Mouse (Mus musculus) myocyte (in vitro differentiated cells): ENCODE measurements around the gene Tmco4. TPM values are rescaled to one million over a fixed set of nuclear protein-coding genes. Genes with fewer than 3 reads are reported as not detected.

Experiments
- H3K27me3 ChIP-seq: one replicate; pipeline ENCODE4 v1.6.1; 2011; ENCODE audit not compliant: control insufficient read depth, insufficient read depth, insufficient read length
- H3K36me3 ChIP-seq: one replicate; pipeline ENCODE4 v1.6.1; 2011; ENCODE audit not compliant: control insufficient read depth, insufficient read depth
- H3K4me2 ChIP-seq: one replicate; pipeline ENCODE4 v1.6.1; 2011; ENCODE audit warnings: low read depth, control low read depth
- H3K4me3 ChIP-seq: one replicate; pipeline ENCODE4 v1.5.1; 2011; ENCODE audit warnings: mild to moderate bottlenecking, control low read depth, moderate library complexity
- H3K79me2 ChIP-seq: one replicate; pipeline ENCODE4 v1.6.1; 2011; ENCODE audit not compliant: control insufficient read depth, insufficient read depth
- H3ac ChIP-seq: one replicate; pipeline ENCODE4 v1.6.1; 2011; ENCODE audit not compliant: control insufficient read depth, insufficient read length
- CEBPB ChIP-seq: IDR thresholded peaks from 2 replicates; pipeline ENCODE4 v1.6.1; 2011; ENCODE audit warnings: mild to moderate bottlenecking, moderate library complexity; ENCODE audit not compliant: poor library complexity, insufficient read depth, severe bottlenecking
- E2F4 ChIP-seq: IDR thresholded peaks from one replicate; pipeline ENCODE4 v1.6.1; 2011; ENCODE audit warnings: mild to moderate bottlenecking, control low read depth, moderate library complexity; ENCODE audit not compliant: insufficient read depth
- MAX ChIP-seq: IDR thresholded peaks from one replicate; pipeline ENCODE4 v1.6.1; 2011; ENCODE audit warnings: low read depth, mild to moderate bottlenecking, control low read depth
- MYOD1 ChIP-seq, 3 experiments: IDR thresholded peaks; one replicate each; pipeline ENCODE4 v1.6.1; 2011; ENCODE audit warnings: control low read depth in 2 of 3, low read depth in 2 of 3, mild to moderate bottlenecking in 2 of 3, moderate library complexity in 1 of 3; ENCODE audit not compliant: insufficient read length in 2 of 3, control insufficient read depth in 1 of 3
- MYOG ChIP-seq, 3 experiments: IDR thresholded peaks; one replicate each; pipeline ENCODE4 v1.6.1; 2011; ENCODE audit warnings: control low read depth in 2 of 3, low read depth in 2 of 3, mild to moderate bottlenecking in 2 of 3; ENCODE audit not compliant: insufficient read length in 2 of 3, control insufficient read depth in 1 of 3, insufficient read depth in 1 of 3
- POLR2A ChIP-seq: IDR thresholded peaks from one replicate; pipeline ENCODE4 v1.6.1; 2011; ENCODE audit warnings: low read depth, mild to moderate bottlenecking, control low read depth, moderate library complexity; ENCODE audit not compliant: insufficient read length
- POLR2AphosphoS2 ChIP-seq: IDR thresholded peaks from one replicate; pipeline ENCODE4 v1.6.1; 2011; ENCODE audit warnings: low read depth, control low read depth; ENCODE audit not compliant: insufficient read length
- REST ChIP-seq: IDR thresholded peaks from one replicate; pipeline ENCODE4 v1.6.1; 2011; ENCODE audit warnings: mild to moderate bottlenecking, control low read depth, moderate library complexity; ENCODE audit not compliant: insufficient read depth, insufficient read length
- SRF ChIP-seq: IDR thresholded peaks from one replicate; pipeline ENCODE4 v1.6.1; 2011; ENCODE audit warnings: low read depth; ENCODE audit not compliant: control insufficient read depth, insufficient read length
- TCF12 ChIP-seq: IDR thresholded peaks from one replicate; pipeline ENCODE4 v1.6.1; 2011; ENCODE audit warnings: mild to moderate bottlenecking, control low read depth; ENCODE audit not compliant: poor library complexity, insufficient read depth, severe bottlenecking
- TCF3 ChIP-seq: IDR thresholded peaks from one replicate; pipeline ENCODE4 v1.6.1; 2011; ENCODE audit warnings: low read depth, control low read depth; ENCODE audit not compliant: insufficient read length
- USF1 ChIP-seq: IDR thresholded peaks from one replicate; pipeline ENCODE4 v1.6.1; 2011; ENCODE audit warnings: low read depth, mild to moderate bottlenecking, control low read depth, moderate library complexity
- polyA plus RNA-seq: library from polyadenylated mRNA; unstranded; fragments of >200 nt; fragmentation: generic; extraction: Trizol; gene quantifications from one replicate; pipeline ENCODE4 v1.2.1, GENCODE M21; 2012; ENCODE audit warnings: missing spikeins

Tmco4 gene
- polyA plus RNA-seq = 3.8 TPM

GRCm38 (mm10) chr4:138972827-138973718 is at the start of gene Tmco4:
Gene Tmco4 (plus strand): TSS chr4:138972888.
- H3K4me2 ChIP-seq = peak within 1 kb of the TSS; percentile 97
- peak within 1 kb of the TSS; percentile 43 for H3K4me3 ChIP-seq
- H3K36me3 ChIP-seq = no peaks in the 10 kb centered on the region
- H3ac ChIP-seq = peak within 1 kb of the TSS; percentile 61
- no peaks in the 10 kb centered on the region for H3K27me3 ChIP-seq
- TF ChIP-seq POLR2AphosphoS2 = peak; percentile 73
- no peak for TF ChIP-seq USF1
- no peak for TF ChIP-seq TCF3
- no peak for TF ChIP-seq MYOG (IDR thresholded peaks at IDR 0.05; ENCODE audit: control insufficient read depth in 1 of 3, insufficient read depth in 1 of 3, insufficient read length in 2 of 3, low read depth in 2 of 3)
- TF ChIP-seq POLR2A = peak; percentile 84
- TF ChIP-seq TCF12 = no peak
- TF ChIP-seq E2F4 = no peak
- no peaks in the 10 kb centered on the region for H3K79me2 ChIP-seq

DNA sequence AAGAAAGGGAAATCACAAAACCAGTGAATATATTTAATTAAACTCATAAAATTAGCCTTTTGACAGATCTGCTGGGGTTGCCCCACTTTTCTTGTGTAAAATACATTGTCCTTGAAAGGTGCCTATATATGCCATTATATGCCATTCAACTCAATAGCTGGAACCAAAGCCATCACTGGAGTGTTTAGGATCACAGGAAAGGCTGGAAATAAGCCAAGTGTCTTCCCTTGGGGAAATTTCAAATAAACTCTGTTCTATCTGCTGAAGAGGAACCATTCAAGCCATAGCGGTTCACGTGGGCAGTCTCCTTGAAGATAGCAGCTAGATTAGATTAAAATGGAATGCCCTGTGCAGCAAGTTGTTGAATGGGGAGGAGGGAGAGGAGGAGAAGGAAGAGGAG is 47.1 kb upstream of the Tmco4 start:
- H3K27me3 ChIP-seq = peaks cover 17% of the 10 kb centered on the region
- TF ChIP-seq TCF3 (no peak), MAX (no peak), MYOG (IDR thresholded peaks at IDR 0.05; ENCODE audit: control insufficient read depth in 1 of 3, insufficient read depth in 1 of 3, insufficient read length in 2 of 3, low read depth in 2 of 3) (no peak), TCF12 (no peak)

DNA sequence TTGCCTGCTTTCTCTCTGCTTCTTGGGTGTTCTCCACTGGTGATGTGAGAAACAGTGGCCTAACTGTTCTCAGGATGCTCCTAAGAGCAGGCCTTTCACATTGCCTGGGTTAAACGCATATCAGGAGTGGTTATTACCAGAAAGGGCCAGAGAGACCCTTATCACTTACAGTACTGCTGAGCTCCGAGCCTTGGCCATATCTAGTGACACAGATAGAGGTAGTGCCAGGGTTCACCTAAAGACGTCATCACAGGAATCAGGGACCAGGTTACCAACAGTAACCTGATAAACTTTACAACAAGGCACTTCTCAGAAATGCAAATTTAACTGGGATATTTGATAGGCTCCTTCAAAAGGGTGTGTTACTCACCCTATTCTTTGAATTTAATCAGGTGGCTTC is 38.8 kb upstream of the Tmco4 start:
- Histone ChIP-seq H3K4me2 (no peak overlapping the region), H3ac (no peak overlapping the region), H3K36me3 (no peaks in the 10 kb centered on the region), H3K79me2 (no peaks in the 10 kb centered on the region), H3K27me3 (peaks cover 4% of the 10 kb centered on the region), H3K4me3 (no peak overlapping the region)
- no peak for TF ChIP-seq SRF

More for the DNA sequence above, 47.1 kb upstream of the Tmco4 start:
- H3K4me2 ChIP-seq = no peak overlapping the region
- no peaks in the 10 kb centered on the region for H3K36me3 ChIP-seq
- no peak overlapping the region for H3ac ChIP-seq
- H3K4me3 ChIP-seq = no peak overlapping the region
- H3K79me2 ChIP-seq = no peaks in the 10 kb centered on the region

DNA sequence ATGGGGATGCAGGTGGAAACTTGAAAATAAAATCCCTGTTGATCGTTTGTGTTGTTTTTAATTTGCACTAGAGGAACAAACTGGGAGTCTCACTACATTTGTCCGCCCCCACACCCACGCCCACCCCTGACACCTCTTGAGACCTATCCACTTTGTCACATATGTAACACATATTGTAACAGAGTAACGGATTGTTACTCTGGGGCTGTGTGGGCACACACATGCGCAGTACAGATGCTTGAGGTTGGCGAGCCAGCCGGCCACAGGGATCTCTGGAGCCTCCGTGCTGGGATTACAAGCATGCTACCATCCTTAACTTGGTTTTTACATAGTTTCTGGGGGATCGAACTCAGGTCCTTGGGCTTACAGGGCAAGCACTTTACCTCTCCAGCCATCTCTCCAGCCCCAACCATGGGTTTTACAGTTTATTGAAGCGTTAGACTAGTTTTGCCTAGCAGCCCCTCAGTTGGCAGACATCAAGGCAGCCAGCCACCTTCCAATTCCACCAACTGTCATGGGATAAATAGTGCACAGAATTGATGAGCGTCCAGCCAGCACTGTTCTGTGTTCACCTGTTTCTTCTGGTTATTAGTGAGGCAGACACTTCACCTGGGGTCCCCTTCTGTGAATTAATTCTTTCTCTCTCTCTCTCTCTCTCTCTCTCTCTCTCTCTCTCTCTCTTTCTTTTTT is 38.1 kb upstream of the Tmco4 start:
- H3K79me2 ChIP-seq = no peaks in the 10 kb centered on the region
- H3K4me2 ChIP-seq = no peak overlapping the region
- H3K36me3 ChIP-seq = no peaks in the 10 kb centered on the region
- no peak overlapping the region for H3K4me3 ChIP-seq
- no peak overlapping the region for H3ac ChIP-seq
- TF ChIP-seq USF1 (no peak), SRF (no peak), MYOD1 (IDR thresholded peaks at IDR 0.05; ENCODE audit: control insufficient read depth in 1 of 3, insufficient read length in 2 of 3, low read depth in 2 of 3) (no peak), TCF3 (no peak), TCF12 (no peak), REST (no peak), MAX (no peak), E2F4 (no peak), POLR2A (no peak), MYOG (IDR thresholded peaks at IDR 0.05; ENCODE audit: control insufficient read depth in 1 of 3, insufficient read depth in 1 of 3, insufficient read length in 2 of 3, low read depth in 2 of 3) (no peak), POLR2AphosphoS2 (no peak)
- peaks cover 4% of the 10 kb centered on the region for H3K27me3 ChIP-seq

DNA sequence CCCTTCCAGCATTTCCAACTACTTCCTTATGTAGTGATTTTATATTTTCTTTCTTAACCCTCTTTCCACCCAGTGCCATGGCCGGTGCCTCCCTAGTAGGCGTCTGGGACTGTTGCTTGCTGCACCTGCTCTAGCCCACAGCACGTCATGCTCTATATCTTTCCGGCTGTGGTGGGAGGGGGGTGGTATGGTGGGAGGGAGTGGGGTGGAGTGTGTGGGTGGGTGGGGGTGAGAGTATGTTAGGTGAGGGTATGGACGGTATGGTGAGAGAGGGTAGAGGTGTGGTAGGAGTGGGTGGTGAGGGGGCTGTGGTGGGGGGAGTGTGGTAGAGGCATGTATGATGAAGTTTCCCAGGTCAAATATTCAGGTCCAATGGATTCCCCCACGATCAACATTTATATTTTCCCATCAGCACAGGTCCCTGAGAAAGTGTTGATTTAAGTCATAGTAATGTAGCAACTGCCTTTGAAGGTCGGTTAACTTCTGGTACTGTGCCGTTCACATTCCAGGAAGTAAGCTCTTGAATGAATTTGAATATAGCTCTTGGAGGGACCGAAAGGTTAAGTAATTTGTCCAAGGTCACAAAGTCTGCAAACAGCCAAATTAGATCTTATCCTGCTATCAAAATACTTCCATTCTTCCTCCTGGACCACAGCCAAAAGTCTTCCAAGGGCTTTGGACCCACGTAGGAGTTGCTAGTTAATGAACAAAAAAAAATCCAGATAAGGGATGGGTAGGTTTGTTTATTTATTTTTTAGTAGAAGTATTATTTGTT is 34.0 kb upstream of the Tmco4 start:
- peaks cover 4% of the 10 kb centered on the region for H3K27me3 ChIP-seq
- no peak for TF ChIP-seq TCF3
- TF ChIP-seq MYOG (IDR thresholded peaks at IDR 0.05; ENCODE audit: control insufficient read depth in 1 of 3, insufficient read depth in 1 of 3, insufficient read length in 2 of 3, low read depth in 2 of 3) = no peak
- no peak for TF ChIP-seq E2F4
- no peak for TF ChIP-seq REST
- TF ChIP-seq MAX = no peak
- no peak for TF ChIP-seq MYOD1 (IDR thresholded peaks at IDR 0.05; ENCODE audit: control insufficient read depth in 1 of 3, insufficient read length in 2 of 3, low read depth in 2 of 3)
- no peak for TF ChIP-seq USF1
- TF ChIP-seq POLR2A = no peak
- TF ChIP-seq SRF = no peak
- no peak for TF ChIP-seq POLR2AphosphoS2
- TF ChIP-seq CEBPB = no peak
- TF ChIP-seq TCF12 = no peak

More for the DNA sequence above, 34.0 kb upstream of the Tmco4 start:
- Histone ChIP-seq H3ac (no peak overlapping the region), H3K79me2 (no peaks in the 10 kb centered on the region), H3K4me3 (no peak overlapping the region), H3K36me3 (no peaks in the 10 kb centered on the region), H3K4me2 (no peak overlapping the region)
